Mouse (Mus musculus) lung, postnatal 0 days (tissue): ENCODE data around the gene Dbil5.
"Not testable (repeated sequence)": the region's sequence is repeated elsewhere in the genome, so short reads cannot be mapped to it uniquely, and the experiment has no call there.

Source experiments
- CTCF ChIP-seq: IDR thresholded peaks from 2 replicates; pipeline ENCODE4 v1.5.1; 2016; ENCODE audit warnings: antibody characterized with exemption, mild to moderate bottlenecking
- EP300 ChIP-seq: IDR thresholded peaks from 2 replicates; pipeline ENCODE4 v1.6.1; 2016; ENCODE audit warnings: antibody characterized with exemption, mild to moderate bottlenecking, control low read depth

DNA sequence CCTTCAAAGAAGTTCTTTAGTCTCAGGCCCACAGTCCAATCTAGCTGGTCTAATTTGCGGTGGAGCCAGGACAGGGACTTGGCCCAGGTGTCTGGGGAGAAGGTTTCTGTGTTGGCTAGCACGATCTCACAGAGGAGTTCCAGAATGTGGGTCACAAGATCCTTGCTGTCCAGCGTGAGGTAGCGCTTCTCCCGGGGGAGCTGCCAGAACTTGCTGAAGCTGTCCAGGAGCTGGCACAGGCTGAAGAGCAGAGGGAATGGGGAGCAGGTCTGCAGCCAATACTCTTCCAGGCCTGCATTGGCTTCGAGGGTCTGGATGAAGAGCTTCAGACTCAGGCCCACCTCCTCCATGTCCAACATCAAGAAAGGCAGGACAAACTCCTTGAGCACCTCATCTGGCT is 5.8 kb upstream of the Dbil5 start:
- TF ChIP-seq CTCF, EP300: not testable (repeated sequence)
